Comparison of ENCODE assay signal across 19 mouse cellular contexts in genomic region chr16:67410926-67411325, GRCm38 (mm10).
DNase-seq lines count a peak whose midpoint lies in the region; ATAC-seq lines count a peak whose summit lies in the region.
"Had no signal": no experiment of that assay in that cellular context is flagged by ENCODE, and none has a peak within 500 bp of the region (broad histone marks: within the 10 kb centered on the region; RNA-seq: fewer than 3 reads in every experiment).

No protein-coding gene starts in this region.

- no peak overlapping the region for H3K4me3 ChIP-seq in liver, embryonic 11.5 days (ENCODE audit: low read depth, low read length)
- H3K4me3 ChIP-seq: embryonic facial prominence, embryonic 12.5 days; forebrain, embryonic 15.5 days; heart, adult 2 months; heart, embryonic 15.5 days; hindbrain, embryonic 10.5 days; intestine, embryonic 15.5 days had no signal

- no peak overlapping the region for H3K27ac ChIP-seq in liver, embryonic 11.5 days (ENCODE audit: low read depth, low read length)
- H3K27ac ChIP-seq: embryonic facial prominence, embryonic 12.5 days; forebrain, embryonic 15.5 days; heart, adult 2 months; heart, embryonic 15.5 days; hindbrain, embryonic 10.5 days; hindbrain, embryonic 14.5 days; intestine, embryonic 15.5 days had no signal

- no peaks in the 10 kb centered on the region for H3K4me1 ChIP-seq in liver, embryonic 11.5 days (replicated peaks; ENCODE audit: control insufficient read depth, insufficient read depth, low read length)
- H3K4me1 ChIP-seq: embryonic facial prominence, embryonic 12.5 days; forebrain, embryonic 15.5 days; heart, embryonic 15.5 days; hindbrain, embryonic 10.5 days; intestine, embryonic 15.5 days had no signal

- no peak overlapping the region for H3K9ac ChIP-seq in liver, embryonic 11.5 days (ENCODE audit: low read depth, low read length)
- H3K9ac ChIP-seq: embryonic facial prominence, embryonic 12.5 days; forebrain, embryonic 15.5 days; heart, embryonic 15.5 days; hindbrain, embryonic 14.5 days; intestine, embryonic 15.5 days had no signal

- no peaks in the 10 kb centered on the region for H3K9me3 ChIP-seq in liver, embryonic 11.5 days (ENCODE audit: control insufficient read depth, low read length)
- H3K9me3 ChIP-seq: embryonic facial prominence, embryonic 12.5 days; forebrain, embryonic 15.5 days; heart, embryonic 15.5 days; hindbrain, embryonic 10.5 days; intestine, embryonic 15.5 days had no signal

- WGBS in liver, embryonic 11.5 days: 61% methylated on average over 3 of the region's 3 CpGs

- H3K36me3 ChIP-seq in liver, embryonic 11.5 days (ENCODE audit: control insufficient read depth, insufficient read depth, low read length): no peaks in the 10 kb centered on the region
- H3K36me3 ChIP-seq: embryonic facial prominence, embryonic 12.5 days; forebrain, embryonic 15.5 days; heart, embryonic 15.5 days; hindbrain, embryonic 10.5 days; intestine, embryonic 15.5 days had no signal

- intact Hi-C loops in left cerebral cortex, postnatal 25 days (cut with DNase I): no loop called here

- H3K27me3 ChIP-seq in liver, embryonic 11.5 days (replicated peaks; ENCODE audit: control insufficient read depth, insufficient read depth, low read length): no peaks in the 10 kb centered on the region
- H3K27me3 ChIP-seq: CH12.LX; embryonic facial prominence, embryonic 12.5 days; forebrain, embryonic 15.5 days; heart, embryonic 15.5 days; intestine, embryonic 15.5 days had no signal

- no peak for ATAC-seq in megakaryocyte progenitor cell, adult 5-6 weeks (replicated peaks; ENCODE audit: poor library complexity)
- ATAC-seq in liver, embryonic 11.5 days (replicated peaks; ENCODE audit: low FRiP score): no peak
- ATAC-seq: forebrain, embryonic 15.5 days; intestine, embryonic 15.5 days had no signal

- peak; percentile 38 for DNase-seq in cerebellum, adult 8-10 months
- no peak for DNase-seq in cerebellum, adult 11 months
- DNase-seq in cerebellum, adult 9-10 months: peak; percentile 87
- DNase-seq in retina, adult 2 months (ENCODE audit: low read depth, low spot score): peak; percentile 71
- no peak for DNase-seq in liver, embryonic 11.5 days (ENCODE audit: low spot score)
- DNase-seq in left cerebral cortex, postnatal 25 days (ENCODE audit: low spot score in 2 of 2): no peak
- DNase-seq: adrenal gland, adult 2 months; adrenal gland, postnatal 25 days; gastrocnemius, postnatal 10 days; heart, adult 2 months had no signal

- H3K4me2 ChIP-seq in liver, embryonic 11.5 days: no peak overlapping the region
- H3K4me2 ChIP-seq: embryonic facial prominence, embryonic 12.5 days; forebrain, embryonic 15.5 days; heart, embryonic 11.5 days; heart, embryonic 15.5 days; hindbrain, embryonic 14.5 days; intestine, embryonic 15.5 days had no signal

Comparison
In these comparisons a context has a peak if more than half of its experiments do, and no peak if none do; other contexts are left out.
1. DNase-seq: peak in cerebellum, adult 8-10 months (single experiment), cerebellum, adult 9-10 months (single experiment) and retina, adult 2 months (single experiment); none in cerebellum, adult 11 months (single experiment), liver, embryonic 11.5 days (single experiment) and left cerebral cortex, postnatal 25 days (0 of 2).